Mouse (Mus musculus): ENCODE measurements around the gene Gpr87.

GRCm38 (mm10) chr3:59187336-59187735 lies 7.6 kb downstream of the Gpr87 start:
- TF ChIP-seq GATA1 (IDR thresholded peaks at IDR 0.05; ENCODE audit: borderline replicate concordance, low read length) (no peak), CTCF (IDR thresholded peaks at IDR 0.05; ENCODE audit: low read depth, low read length) (no peak)

Data from G1E (cell line).